Mouse (Mus musculus): ENCODE results near the gene Map3k1. TPM values are rescaled to one million over a fixed set of nuclear protein-coding genes. Genes with fewer than 3 reads are reported as not detected.

Gene Map3k1
- polyA plus RNA-seq, 1 experiment from 2014 or later = 15.5 TPM

DNA sequence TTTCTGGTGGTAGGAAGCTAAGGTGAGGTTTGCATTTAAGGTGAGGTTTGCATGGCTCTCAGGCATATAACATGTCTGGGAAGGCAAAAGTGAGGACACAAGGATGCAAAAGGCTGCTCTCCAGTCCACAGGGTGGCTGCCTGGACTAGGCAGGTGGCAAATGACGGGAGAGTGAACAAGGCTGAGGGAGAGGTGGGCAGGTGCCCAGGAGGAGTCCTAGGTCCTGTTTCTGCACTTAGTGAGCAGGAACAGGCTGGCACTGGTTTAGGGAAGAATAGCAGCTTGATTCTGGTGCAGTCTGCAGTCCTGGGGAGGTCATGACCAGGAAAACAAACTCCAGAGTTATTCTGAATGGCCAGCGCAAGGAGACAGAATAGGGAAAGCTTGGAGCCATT lies 6.5 kb downstream of the Map3k1 start:
- Histone ChIP-seq H3K9ac (ENCODE audit: low read length) (no peak overlapping the region), H3K27ac (replicated peaks; ENCODE audit: low read depth, low read length) (no peak overlapping the region), H3K4me1 (ENCODE audit: control insufficient read depth, insufficient read depth, low read length) (peaks cover 42% of the 10 kb centered on the region), H3K4me3 (ENCODE audit: low read depth, low read length) (no peak overlapping the region), H3K27me3 (ENCODE audit: control insufficient read depth, insufficient read depth, low read length) (no peaks in the 10 kb centered on the region), H3K4me2 (ENCODE audit: low read depth, severe bottlenecking) (no peak overlapping the region), H3K36me3 (ENCODE audit: control insufficient read depth, insufficient read depth, low read length) (no peaks in the 10 kb centered on the region), H3K9me3 (ENCODE audit: control insufficient read depth, low read length) (no peaks in the 10 kb centered on the region)
- WGBS = 80% methylated on average over 2 of the region's 2 CpGs
- ATAC-seq (ENCODE audit: insufficient number of reproducible peaks, low FRiP score, low TSS enrichment, low read depth) = no peak
- no peak for DNase-seq (ENCODE audit: low spot score)

DNA sequence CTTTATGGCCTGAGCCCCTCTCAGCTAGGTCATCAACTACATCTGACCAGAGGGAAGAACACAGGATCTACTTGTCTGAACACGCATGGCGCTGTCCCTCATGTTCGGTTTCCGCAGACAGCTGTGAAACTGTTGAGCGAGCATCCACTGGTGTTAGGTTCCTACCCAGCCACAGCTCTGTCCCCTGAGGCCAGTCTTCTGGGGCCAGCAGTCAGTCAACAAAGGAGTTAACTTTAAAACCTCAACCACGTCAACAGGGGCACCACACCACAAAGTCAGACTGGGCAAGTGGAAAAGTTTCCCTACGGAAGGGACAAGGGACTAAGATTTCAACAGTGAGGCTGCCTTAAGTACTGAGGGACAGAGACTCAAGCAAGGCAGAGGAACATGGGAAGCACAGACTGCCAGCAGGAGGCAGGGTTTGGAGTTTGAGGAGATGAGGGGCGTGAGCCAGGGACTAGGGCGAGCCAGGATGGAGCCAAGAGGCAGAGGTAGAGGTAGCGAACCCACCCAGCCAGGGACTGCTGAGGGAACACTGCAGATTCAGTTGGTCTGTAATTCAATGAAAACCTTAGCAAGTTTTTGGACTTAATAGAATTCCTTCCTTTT lies 7.0 kb downstream of the Map3k1 start:
- H3K36me3 ChIP-seq (ENCODE audit: control insufficient read depth, insufficient read depth, low read length) = no peaks in the 10 kb centered on the region
- 0 out of 2 replicates have a peak overlapping the region, but pooled peaks have one; percentile 22 for H3K9ac ChIP-seq (ENCODE audit: low read length)
- H3K4me2 ChIP-seq (ENCODE audit: low read depth, severe bottlenecking) = no peak overlapping the region
- no peak overlapping the region for H3K27ac ChIP-seq (replicated peaks; ENCODE audit: low read depth, low read length)
- peaks cover 42% of the 10 kb centered on the region for H3K4me1 ChIP-seq (ENCODE audit: control insufficient read depth, insufficient read depth, low read length)
- no peak overlapping the region for H3K4me3 ChIP-seq (ENCODE audit: low read depth, low read length)
- WGBS = 65% methylated on average over 10 of the region's 10 CpGs
- no peaks in the 10 kb centered on the region for H3K9me3 ChIP-seq (ENCODE audit: control insufficient read depth, low read length)
- no peaks in the 10 kb centered on the region for H3K27me3 ChIP-seq (ENCODE audit: control insufficient read depth, insufficient read depth, low read length)
- DNase-seq (ENCODE audit: low spot score) (no peak), ATAC-seq (ENCODE audit: insufficient number of reproducible peaks, low FRiP score, low TSS enrichment, low read depth) (no peak)

DNA sequence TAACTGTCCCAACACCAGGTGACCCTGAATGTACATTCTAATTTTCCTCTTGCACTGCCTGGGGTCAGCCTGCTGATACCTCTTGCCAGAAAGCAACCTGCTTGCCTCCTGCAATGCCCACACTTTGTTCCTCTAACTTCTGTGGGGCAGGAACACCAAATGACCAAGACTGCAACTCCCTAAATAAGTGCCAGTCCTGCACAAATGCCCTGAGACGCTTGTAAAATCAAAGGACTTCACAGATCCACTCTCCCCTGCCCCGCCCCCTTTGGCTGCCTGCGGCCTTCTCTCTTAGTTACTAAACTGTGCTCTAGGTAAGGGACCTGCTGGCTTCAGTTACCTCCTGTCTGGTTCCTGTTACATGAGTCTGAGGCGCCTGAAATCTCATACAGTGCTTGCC lies 7.9 kb downstream of the Map3k1 start:
- Histone ChIP-seq H3K4me3 (ENCODE audit: low read depth, low read length) (no peak overlapping the region), H3K27me3 (ENCODE audit: control insufficient read depth, insufficient read depth, low read length) (no peaks in the 10 kb centered on the region), H3K27ac (replicated peaks; ENCODE audit: low read depth, low read length) (no peak overlapping the region; the same call in 1 of the 2 replicates), H3K4me1 (ENCODE audit: control insufficient read depth, insufficient read depth, low read length) (peaks cover 42% of the 10 kb centered on the region), H3K36me3 (ENCODE audit: control insufficient read depth, insufficient read depth, low read length) (no peaks in the 10 kb centered on the region), H3K9ac (ENCODE audit: low read length) (no peak overlapping the region), H3K9me3 (ENCODE audit: control insufficient read depth, low read length) (no peaks in the 10 kb centered on the region), H3K4me2 (ENCODE audit: low read depth, severe bottlenecking) (no peak overlapping the region)
- 18% methylated on average over 4 of the region's 4 CpGs for WGBS
- peak; percentile 68 for DNase-seq (ENCODE audit: low spot score)
- peak; percentile 42; the same call in 1 of the 2 replicates for ATAC-seq (ENCODE audit: insufficient number of reproducible peaks, low FRiP score, low TSS enrichment, low read depth)

DNA sequence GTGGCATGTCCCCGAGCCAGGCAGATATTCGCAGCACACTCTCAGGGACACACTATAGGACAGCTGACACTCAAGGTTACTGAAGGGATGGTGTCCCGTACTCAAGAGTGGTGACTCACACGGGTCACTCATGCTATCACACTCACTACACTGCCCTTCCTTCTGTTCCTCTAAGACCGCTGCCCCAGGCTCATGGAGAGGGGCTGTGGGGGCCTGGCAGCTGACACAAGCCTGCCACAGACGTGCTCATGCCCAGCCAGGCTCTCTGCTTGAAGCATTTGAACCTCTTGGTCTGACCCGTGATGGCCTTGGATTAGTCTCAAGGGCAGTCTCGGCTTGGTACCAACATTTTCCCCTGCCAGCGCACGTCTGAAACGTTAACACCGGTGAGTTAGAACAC lies 10.7 kb downstream of the Map3k1 start:
- no peak for ATAC-seq (ENCODE audit: insufficient number of reproducible peaks, low FRiP score, low TSS enrichment, low read depth)
- no peaks in the 10 kb centered on the region for H3K36me3 ChIP-seq (ENCODE audit: control insufficient read depth, insufficient read depth, low read length)
- no peak overlapping the region for H3K27ac ChIP-seq (replicated peaks; ENCODE audit: low read depth, low read length)
- H3K9me3 ChIP-seq (ENCODE audit: control insufficient read depth, low read length) = no peaks in the 10 kb centered on the region
- H3K9ac ChIP-seq (ENCODE audit: low read length) = no peak overlapping the region
- no peak overlapping the region for H3K4me2 ChIP-seq (ENCODE audit: low read depth, severe bottlenecking)
- peaks cover 46% of the 10 kb centered on the region for H3K4me1 ChIP-seq (ENCODE audit: control insufficient read depth, insufficient read depth, low read length)
- no peak for DNase-seq (ENCODE audit: low spot score)
- H3K4me3 ChIP-seq (ENCODE audit: low read depth, low read length) = no peak overlapping the region
- 76% methylated on average over 12 of the region's 12 CpGs for WGBS
- no peaks in the 10 kb centered on the region for H3K27me3 ChIP-seq (ENCODE audit: control insufficient read depth, insufficient read depth, low read length)

DNA sequence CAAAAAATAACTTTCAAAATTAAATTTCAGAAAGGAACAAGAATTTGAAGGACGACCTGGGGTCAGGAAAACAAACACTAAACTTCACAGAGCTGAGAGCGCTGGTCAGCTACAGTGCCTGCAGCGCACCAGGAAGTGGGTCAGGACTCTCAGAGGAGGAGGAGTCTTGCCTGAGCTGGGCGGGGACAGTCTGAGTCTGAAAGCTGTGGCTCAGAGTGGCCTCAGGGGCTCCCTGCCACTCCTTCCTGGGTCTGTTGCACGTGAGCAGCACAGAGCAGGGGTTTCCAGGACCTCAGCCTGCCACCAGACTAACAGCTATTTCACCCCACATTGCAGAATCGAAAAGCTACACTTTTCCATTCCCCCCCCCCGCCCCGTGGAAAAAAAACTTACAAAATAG lies 11.8 kb downstream of the Map3k1 start:
- H3K9me3 ChIP-seq (ENCODE audit: control insufficient read depth, low read length) = no peaks in the 10 kb centered on the region
- no peak overlapping the region for H3K4me2 ChIP-seq (ENCODE audit: low read depth, severe bottlenecking)
- peaks cover 45% of the 10 kb centered on the region for H3K4me1 ChIP-seq (ENCODE audit: control insufficient read depth, insufficient read depth, low read length)
- DNase-seq (ENCODE audit: low spot score) (peak; percentile 78), ATAC-seq (ENCODE audit: insufficient number of reproducible peaks, low FRiP score, low TSS enrichment, low read depth) (peak; percentile 73; the same call in 1 of the 2 replicates)
- WGBS = 13% methylated on average over 8 of the region's 8 CpGs
- no peak overlapping the region for H3K27ac ChIP-seq (replicated peaks; ENCODE audit: low read depth, low read length)
- H3K9ac ChIP-seq (ENCODE audit: low read length) = no peak overlapping the region
- H3K4me3 ChIP-seq (ENCODE audit: low read depth, low read length) = no peak overlapping the region
- no peaks in the 10 kb centered on the region for H3K27me3 ChIP-seq (ENCODE audit: control insufficient read depth, insufficient read depth, low read length)
- no peaks in the 10 kb centered on the region for H3K36me3 ChIP-seq (ENCODE audit: control insufficient read depth, insufficient read depth, low read length)

DNA sequence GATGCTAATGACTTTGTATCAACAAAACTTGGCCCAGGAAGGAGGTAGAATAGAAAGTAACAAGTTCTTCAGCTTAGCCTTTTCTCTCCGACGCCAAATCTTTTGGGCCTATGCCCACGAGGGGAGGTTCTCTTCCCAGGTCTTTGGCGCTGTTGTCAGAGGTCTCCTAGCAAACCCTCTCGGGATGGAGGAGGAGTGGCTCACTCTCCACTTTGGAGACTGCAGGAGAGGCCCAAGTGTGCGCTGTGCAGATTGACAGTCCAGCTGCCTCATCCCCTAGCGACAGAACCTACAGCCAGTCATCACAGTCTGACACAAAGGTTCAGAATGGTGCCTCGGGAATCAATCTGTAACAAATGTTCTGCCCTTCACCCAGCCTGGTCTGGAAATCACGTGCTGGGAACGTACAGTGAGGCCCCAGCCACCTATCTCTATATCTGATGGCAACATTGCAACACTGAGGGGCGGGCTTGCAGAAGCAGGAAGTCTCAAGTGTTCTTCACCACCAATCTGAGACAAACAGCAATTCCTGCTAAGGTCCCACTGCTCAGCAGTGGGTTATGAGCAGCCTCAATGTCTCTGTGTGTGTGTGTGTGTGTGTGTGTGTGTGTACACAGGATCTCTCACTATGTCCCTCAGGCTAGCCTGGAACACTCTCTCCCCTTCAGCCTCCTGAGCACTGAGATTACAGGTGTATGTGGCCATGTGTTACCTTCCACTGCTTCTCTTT lies 12.4 kb downstream of the Map3k1 start:
- Histone ChIP-seq H3K4me2 (ENCODE audit: low read depth, severe bottlenecking) (no peak overlapping the region), H3K9me3 (ENCODE audit: control insufficient read depth, low read length) (no peaks in the 10 kb centered on the region), H3K27me3 (ENCODE audit: control insufficient read depth, insufficient read depth, low read length) (no peaks in the 10 kb centered on the region), H3K36me3 (ENCODE audit: control insufficient read depth, insufficient read depth, low read length) (no peaks in the 10 kb centered on the region), H3K27ac (replicated peaks; ENCODE audit: low read depth, low read length) (no peak overlapping the region), H3K9ac (ENCODE audit: low read length) (no peak overlapping the region), H3K4me3 (ENCODE audit: low read depth, low read length) (no peak overlapping the region), H3K4me1 (ENCODE audit: control insufficient read depth, insufficient read depth, low read length) (peaks cover 44% of the 10 kb centered on the region)
- DNase-seq (ENCODE audit: low spot score) (no peak), ATAC-seq (ENCODE audit: insufficient number of reproducible peaks, low FRiP score, low TSS enrichment, low read depth) (no peak)
- 71% methylated on average over 11 of the region's 11 CpGs for WGBS

DNA sequence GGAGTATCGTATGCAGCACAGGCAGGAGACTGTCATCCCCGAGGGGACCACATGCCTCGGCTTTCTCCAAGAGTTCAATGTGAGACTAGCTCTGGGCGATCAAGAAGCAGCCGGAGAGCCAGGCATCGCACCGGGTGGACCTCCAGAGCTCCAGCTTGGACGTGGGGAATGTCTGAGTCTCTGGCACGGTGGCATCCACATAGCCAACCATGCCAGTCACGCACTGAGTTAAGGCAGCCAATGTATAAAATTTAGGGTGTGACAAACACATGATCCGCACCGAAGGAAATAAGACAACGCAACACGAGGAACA lies 15.9 kb downstream of the Map3k1 start:
- Histone ChIP-seq H3K9ac (ENCODE audit: low read length) (no peak overlapping the region), H3K27me3 (ENCODE audit: control insufficient read depth, insufficient read depth, low read length) (no peaks in the 10 kb centered on the region), H3K4me2 (ENCODE audit: low read depth, severe bottlenecking) (no peak overlapping the region), H3K4me3 (ENCODE audit: low read depth, low read length) (no peak overlapping the region), H3K4me1 (ENCODE audit: control insufficient read depth, insufficient read depth, low read length) (peaks cover 35% of the 10 kb centered on the region), H3K9me3 (ENCODE audit: control insufficient read depth, low read length) (no peaks in the 10 kb centered on the region), H3K36me3 (ENCODE audit: control insufficient read depth, insufficient read depth, low read length) (no peaks in the 10 kb centered on the region), H3K27ac (replicated peaks; ENCODE audit: low read depth, low read length) (no peak overlapping the region)
- WGBS = 90% methylated on average over 14 of the region's 14 CpGs
- ATAC-seq (ENCODE audit: insufficient number of reproducible peaks, low FRiP score, low TSS enrichment, low read depth) = no peak
- DNase-seq (ENCODE audit: low spot score) = no peak

DNA sequence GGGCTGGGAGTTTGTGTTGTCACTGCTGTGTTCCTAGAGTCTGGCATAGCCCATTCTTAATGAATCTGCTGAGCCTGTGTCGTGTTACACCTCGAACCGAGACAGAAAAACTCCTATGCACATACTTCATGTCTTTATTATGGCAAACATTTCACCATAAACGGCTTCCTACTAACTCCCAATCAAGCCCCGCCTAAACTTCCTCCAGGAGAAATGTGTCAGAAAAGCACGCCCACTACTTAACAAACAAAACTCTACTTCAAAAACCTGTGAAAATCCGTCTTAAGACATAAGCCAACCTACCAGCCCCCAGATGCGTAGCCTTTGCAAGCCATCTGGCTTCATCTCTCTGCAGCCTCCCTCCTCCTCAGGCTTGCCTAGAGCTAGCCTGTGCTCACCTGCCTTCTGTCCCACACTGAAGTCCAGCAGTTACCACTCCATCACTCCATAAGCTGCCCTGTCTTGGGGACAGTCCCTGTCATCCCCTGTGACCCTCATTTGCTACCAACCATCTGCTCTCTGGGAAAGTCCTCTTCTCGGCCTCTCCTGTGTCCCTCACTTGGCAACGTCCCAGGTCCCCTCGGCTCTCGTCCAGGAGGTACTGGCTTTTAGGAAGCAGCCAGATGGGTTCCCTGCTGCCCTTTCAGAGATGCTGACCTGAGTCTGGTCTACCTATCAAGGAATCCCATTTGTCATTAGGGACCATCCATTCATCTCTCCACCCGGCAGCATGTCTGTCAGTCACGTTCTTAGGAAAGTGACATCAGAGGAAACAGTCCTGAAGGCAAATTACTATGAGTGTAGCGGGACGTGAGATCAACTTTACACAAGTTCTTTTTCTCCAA lies 16.4 kb downstream of the Map3k1 start:
- Histone ChIP-seq H3K4me1 (ENCODE audit: control insufficient read depth, insufficient read depth, low read length) (peaks cover 30% of the 10 kb centered on the region), H3K27ac (replicated peaks; ENCODE audit: low read depth, low read length) (no peak overlapping the region), H3K4me3 (ENCODE audit: low read depth, low read length) (no peak overlapping the region), H3K9me3 (ENCODE audit: control insufficient read depth, low read length) (no peaks in the 10 kb centered on the region), H3K36me3 (ENCODE audit: control insufficient read depth, insufficient read depth, low read length) (no peaks in the 10 kb centered on the region), H3K27me3 (ENCODE audit: control insufficient read depth, insufficient read depth, low read length) (no peaks in the 10 kb centered on the region), H3K9ac (ENCODE audit: low read length) (no peak overlapping the region), H3K4me2 (ENCODE audit: low read depth, severe bottlenecking) (no peak overlapping the region)
- ATAC-seq (ENCODE audit: insufficient number of reproducible peaks, low FRiP score, low TSS enrichment, low read depth) = no peak
- WGBS = 70% methylated on average over 16 of the region's 16 CpGs
- no peak for DNase-seq (ENCODE audit: low spot score)

Measured in limb, embryonic 11.5 days (tissue).